Mouse (Mus musculus) thymus, postnatal 10 days (tissue): Measurements from ENCODE around the gene Hist2h2be.
"Not testable (repeated sequence)": the region's sequence is repeated elsewhere in the genome, so short reads cannot be mapped to it uniquely, and the experiment has no call there.

Experiments
- DNase-seq, 2 experiments: peaks; one replicate each; pipeline ENCODE4 v3.0.0; 2021; ENCODE audit warnings: low spot score in 2 of 2

Gene Hist2h2be

DNA sequence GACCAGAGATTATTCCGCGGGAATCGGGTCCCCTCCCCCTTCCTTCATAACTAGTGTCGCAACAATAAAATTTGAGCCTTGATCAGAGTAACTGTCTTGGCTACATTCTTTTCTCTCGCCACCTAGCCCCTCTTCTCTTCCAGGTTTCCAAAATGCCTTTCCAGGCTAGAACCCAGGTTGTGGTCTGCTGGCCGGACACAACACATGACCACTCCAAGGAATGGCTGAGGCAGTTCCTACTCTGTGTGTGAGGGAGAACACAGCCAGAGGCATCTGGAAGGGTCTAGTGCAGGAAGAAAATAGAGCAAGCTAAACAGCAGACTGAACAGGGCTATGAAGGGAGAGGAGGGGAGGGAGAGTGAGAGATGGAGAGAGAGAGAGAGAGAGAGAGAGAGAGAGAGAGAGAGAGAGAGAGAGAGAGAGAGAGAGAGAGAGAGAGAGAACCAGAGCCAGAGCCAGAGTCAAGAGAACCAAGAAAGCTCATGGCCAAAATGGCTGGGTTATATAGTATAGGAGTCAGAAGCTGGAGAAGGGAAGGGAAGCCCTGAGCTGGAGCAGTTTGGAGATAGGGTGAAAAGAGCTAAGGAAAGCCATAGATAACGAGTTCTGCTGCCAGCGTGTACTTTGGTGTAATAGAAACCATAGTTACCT, 22.2 kb upstream of the Hist2h2be start:
- DNase-seq: not testable (repeated sequence)

DNA sequence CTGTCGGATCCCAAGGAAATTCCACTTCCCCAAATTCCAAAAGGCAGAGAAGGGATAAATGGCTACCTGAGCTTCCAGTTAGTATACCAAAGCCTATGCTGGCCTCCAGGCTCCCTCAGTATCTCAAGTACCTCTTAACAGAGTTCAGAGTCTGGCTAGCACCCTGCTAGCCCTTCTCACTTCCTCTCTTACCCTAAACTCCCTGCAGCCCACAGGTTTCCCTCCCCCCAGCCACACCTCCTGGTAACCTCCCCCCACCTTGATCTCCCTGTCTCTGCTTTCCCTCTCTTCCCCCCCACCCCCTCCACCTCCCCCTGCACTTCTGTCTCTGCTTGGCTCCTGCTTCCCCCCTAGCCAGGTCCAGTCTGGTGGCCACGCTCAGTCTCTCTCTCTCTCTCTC, 21.2 kb upstream of the Hist2h2be start:
- no peak for DNase-seq

DNA sequence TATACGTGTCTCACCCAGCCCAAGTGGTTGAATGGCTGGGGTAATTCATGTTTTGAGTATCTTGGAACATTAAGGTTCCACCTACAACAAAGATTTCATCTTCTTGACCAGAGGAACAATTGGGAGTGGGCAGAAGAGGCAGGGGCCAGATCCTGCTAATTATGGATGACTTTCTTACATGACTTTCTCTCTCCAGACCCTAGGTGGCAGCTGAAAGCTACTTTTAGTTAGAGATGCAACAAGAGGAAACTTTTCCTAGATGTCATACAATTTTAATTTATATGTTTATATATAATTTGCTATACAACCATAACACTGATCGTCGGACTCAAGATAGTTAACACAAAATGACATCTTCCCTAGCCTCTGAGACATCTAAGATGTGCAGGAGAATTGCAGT, 13.1 kb upstream of the Hist2h2be start:
- no peak for DNase-seq

DNA sequence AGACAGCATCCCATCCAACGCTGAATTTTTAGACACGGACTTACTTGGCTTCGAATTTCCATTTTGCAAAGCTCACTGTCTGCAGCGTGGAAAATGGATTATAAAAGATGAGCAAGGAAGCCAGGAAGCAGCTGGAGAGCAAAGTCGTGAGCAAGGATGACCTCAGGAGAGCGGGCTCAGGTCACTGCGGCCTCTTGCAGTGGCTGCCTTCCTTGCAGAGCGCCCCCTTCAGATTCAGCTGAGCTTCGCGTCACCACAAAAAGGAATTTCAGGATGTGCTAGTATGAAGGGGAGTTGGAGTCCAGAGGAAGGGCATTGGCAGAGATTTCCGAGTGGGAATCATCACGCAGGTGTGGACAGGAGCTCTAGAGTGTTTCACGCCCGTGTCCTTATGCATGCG, 11.7 kb upstream of the Hist2h2be start:
- DNase-seq: no peak

DNA sequence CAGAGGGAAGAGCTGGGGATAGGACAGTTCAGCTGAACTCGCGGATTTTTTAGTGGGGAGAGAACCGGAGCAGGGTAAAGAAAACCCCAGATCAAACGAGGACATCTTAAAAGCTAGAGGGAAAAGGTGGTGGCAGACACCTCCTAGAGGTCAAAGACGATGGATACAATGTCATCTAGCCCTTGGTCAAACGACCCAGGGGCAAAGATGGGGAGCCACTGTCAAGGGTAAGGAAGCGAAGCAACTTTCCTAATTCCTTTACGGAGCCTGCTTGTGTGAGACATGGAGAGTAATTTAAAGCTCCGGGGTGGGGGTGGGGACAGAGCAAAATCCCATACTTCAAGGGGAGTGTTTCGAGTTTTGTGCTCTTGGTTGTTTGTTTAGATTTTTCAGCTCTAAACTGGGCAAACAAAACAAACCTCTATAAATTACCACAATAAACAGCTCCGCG, 1.7 kb upstream of the Hist2h2be start:
- DNase-seq: peak; percentile 36 to 46

DNA sequence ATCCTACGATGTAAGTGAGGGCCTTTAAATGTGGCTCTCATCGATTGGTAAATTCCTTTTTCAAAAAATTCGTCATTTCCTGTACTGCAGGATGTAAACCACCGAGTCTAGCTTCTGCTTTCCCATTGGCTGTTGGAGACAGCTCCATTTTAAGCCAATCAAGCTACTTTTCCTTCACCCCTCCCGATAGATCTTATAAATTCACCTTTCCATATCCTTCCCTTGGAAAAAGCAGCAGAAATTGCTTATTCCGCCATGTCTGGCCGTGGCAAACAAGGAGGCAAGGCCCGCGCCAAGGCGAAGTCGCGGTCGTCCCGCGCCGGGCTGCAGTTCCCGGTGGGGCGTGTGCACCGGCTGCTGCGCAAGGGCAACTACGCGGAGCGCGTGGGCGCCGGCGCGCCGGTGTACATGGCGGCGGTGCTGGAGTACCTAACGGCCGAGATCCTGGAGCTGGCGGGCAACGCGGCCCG, 1.2 kb upstream of the Hist2h2be start, which contains the start of the genes Bola1 and Hist2h2ab:
Bola1 (minus strand) TSS at position 49 of the 470 bp plus-strand sequence.
Hist2h2ab (plus strand) TSS at position 205 of the 470 bp plus-strand sequence.
- peak; percentile 68 to 73 for DNase-seq

DNA sequence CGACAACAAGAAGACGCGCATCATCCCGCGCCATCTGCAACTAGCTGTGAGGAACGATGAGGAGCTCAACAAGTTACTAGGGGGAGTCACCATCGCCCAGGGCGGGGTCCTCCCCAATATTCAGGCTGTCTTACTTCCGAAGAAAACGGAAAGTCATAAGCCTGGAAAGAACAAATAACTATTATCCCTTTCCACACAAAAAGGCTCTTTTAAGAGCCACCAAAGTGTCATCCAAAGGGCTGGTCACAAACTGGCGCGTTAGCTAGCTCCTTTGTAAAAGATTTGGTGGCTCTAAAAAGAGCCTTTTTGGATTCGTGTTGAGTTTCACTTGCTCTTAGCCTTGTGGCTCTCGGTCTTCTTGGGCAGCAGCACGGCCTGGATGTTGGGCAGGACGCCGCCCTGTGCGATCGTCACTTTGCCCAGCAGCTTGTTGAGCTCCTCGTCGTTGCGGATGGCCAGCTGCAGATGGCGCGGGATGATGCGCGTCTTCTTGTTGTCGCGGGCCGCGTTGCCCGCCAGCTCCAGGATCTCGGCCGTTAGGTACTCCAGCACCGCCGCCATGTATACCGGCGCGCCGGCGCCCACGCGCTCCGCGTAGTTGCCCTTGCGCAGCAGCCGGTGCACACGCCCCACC, 671 bp upstream of the Hist2h2be start:
- not testable (repeated sequence) for DNase-seq

DNA sequence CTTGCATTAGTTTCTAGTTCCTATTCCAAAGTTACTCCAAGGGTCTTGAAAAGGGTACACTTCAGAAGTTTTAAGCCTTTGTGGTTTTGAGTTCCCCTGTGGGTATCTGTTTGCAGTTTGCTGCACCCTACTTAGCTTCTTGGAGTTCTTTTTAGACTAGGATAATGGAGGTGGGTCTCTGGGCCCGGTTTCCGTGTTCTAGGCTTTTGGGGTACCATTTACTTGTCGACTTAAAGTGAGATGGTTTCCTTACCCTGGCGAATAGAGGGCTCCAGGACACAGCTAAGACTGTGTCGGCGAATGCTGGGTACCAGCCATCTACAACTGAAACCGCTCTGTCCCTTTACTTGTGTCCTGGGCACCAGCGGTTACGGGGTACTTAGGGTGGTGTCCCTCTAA, 720 bp downstream of the Hist2h2be start:
- peak; percentile 20 to 38 for DNase-seq

DNA sequence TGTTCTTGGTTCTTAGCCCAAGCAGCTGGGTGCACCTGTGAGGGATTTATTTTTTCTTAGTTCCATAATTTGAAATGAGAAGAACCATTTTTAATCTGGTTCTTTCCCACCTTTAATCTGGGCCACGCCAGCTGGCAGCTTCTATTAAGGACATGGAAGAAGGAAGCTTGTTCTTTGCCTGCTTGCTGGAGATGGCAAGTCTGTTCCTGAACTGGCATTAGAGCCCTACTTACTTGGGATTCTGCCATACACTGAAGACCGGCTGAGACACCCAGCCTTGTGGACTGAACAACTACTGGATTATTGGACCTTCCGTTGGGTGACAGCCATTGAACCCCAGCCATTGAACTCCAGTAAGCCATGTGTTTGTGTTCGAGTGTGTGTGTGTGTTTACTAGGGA, 1.9 kb downstream of the Hist2h2be start:
- DNase-seq: no peak

DNA sequence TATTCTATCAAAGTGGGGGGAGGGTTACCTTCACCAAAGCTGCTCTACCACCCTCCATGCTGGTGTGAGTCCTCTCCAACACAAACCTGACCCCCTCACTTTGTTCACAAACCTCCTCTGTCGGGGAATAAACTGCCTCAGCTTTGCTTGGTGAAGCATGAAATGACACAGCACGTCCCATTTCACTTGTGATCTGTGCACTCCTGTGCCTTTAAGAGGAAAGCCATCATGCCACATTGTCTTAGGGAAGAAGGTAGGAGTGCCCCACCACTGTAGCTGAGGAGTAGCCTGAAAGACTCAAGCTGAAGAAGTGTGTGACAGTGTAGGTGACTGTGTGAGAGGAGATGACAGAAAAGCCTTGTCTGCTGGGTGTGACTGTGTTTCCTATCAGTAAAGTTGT, 4.5 kb downstream of the Hist2h2be start:
- no peak for DNase-seq

DNA sequence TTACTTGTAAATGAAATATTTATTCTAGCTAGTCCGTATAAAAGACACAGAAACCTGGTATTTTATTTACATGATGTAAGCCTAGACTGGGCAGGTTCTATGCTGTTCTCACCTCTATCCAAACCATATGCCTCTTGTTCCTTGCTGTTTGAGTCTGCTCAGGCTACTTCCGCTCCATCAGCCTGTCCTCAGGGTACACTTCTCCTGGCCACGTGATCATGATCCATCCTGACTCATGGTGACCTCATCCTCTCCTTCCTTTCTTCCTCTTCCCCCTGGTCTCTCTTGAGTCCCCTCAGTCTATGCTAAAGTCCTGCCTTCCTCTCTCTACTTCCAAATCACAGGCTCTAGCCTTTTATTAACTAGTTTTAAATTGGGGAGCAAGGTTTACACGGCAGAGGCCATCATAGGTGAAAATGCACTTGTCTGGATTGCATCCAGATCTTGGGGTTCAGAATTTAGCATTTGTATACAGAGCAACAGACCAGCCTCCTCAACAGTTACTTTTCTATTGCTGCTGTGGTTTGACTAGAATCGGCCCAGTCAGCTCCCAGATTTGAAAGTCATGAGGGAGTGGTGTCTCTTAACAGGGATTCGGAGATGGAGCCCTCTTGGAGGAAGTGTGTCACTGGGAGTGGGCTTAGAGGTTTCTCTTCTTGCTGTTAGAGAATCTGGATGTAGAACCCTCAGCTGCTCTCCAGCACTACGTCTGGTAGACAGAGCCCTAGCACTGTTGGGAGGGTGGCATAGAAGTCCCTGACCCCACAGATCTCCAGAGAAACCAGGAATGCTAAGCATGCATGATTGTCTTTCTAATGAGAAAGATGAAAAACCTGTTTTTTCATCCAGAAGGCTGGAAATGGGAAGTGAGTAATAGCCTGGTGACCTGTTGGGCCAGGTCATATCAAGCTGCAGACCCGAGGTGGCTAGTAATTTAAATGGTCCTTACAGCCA, 6.1 kb downstream of the Hist2h2be start:
- DNase-seq: no peak

DNA sequence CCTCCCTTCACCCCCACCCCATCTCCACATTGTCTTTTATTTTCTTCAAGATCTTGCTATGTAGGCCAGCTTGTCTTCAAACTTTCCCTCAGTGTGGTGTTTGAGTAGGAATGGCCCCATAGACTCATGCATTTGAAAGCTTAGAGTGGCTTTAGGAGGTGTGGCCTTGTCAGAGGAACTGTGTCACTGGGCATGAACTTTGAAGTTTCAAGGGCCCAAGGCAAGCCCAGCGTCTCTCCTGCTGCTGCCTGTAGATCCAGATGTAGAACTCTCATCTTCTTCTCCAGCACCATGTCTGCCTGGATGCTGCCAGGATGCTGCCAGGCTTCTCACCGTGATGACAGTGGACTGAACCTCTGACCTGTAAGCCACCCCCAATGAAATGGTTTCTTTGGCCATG, 7.9 kb downstream of the Hist2h2be start:
- DNase-seq: no peak

DNA sequence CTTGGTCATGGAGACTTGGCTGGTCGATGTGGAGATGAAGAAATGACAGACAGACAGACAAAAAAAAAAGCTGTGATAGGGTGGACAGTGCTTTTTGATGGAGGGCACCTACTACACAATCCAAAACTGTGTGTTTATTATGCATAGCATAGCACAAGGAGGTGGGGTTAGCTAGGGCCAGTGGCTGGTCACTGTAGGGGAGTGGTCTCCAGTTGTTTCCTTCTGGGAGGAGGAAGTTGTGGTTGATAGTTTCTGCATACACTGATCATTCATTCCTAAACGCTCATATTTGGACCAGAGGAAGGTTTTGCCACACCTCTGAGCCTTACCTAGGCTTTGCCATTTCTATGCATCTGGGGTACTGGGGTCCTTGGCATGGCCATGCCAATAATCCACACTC, 9.5 kb downstream of the Hist2h2be start:
- DNase-seq: no peak

DNA sequence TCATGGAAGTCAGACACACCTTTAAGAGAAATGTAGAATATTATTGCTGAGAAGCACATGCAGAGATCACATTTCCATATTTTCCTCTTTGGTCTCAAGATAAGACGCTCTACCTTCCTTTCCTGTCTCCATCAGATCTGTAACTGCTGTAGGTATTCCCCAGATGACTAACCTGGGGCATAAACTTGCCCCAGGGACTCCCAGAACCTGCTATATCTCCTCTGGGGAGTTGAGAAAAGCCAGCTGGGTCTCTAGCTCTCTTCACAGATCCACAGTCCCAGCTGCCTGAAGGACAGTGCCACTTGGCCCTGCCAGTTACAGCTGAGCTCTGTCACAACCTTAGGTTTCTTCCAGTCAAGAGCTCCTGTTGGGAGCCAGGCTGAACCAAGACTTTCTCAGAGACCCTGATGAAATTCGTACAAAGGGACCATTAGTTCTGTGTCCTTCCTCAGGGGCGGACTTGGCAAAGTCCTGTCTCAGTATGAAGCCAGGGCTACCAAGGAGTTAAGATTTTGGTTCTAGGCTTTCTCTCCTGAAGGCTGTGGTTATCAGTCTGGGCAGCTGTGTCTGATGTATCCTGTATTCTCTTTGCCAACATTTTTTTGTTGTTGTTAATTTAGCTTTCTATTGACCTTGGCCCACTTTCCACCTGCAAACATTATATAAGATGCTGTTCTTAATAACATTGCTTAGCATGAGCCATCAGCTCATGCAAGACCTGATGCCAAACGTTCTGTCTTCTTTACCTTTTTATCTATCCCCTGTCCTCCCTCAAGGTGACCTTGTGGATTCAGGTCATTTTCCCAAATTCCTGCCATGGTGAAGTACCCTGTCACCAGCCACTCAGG, 10.2 kb downstream of the Hist2h2be start:
- DNase-seq: no peak

DNA sequence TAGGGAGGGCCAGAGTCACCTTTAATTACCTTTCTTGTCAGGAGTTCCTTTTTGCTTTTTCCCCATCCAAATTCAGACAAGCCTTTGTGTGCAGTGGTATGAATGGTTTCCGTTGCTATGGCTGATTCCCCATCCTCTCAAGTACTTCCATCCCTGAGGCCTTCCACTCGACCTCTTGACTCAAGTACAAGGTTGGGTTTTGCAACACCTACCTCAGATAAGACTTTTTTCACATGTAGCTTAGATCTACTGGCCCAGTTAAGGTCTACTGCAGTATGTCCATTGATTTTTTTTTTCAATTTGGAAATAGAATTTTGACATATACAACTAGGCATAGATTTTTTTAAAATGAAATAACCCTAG, 10.8 kb downstream of the Hist2h2be start:
- no peak for DNase-seq

DNA sequence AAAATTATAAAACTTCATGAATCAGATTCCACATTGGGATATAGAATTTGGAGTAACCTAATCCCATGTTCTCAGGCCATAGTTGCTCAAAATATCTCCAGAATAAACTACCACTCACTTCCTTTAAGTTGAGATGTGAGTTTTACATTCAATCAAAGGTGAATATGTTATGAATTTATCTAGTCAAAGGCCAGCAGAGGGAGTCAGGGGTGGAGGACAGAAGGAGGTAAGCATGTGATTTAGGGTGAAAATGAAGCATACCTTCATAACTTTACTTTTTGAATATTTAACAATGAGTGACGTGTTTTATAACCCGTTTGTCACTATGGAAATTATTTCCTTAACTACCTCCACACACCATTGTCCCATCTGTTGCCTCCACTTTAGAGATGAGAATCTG, 14.0 kb downstream of the Hist2h2be start:
- no peak for DNase-seq

DNA sequence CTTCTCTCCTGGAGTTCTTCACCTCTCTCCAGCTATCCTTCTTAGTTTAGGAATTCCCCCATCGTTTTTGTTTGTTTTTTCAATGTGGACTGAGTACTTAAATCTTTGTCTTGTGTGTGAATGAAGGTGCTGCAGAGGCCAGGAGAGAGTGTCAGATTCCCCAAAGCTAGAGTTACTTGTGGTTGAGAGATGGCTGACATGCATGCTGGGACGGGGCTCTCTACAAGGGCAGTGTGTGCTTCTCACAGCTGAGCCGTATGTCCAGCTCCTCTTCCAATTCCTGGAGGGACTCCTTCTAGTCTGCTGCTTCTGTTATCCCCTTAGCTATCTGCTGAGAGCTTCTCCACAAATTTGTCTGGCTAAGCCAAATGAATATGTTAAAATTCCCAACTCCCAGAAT, 14.9 kb downstream of the Hist2h2be start:
- DNase-seq: no peak

DNA sequence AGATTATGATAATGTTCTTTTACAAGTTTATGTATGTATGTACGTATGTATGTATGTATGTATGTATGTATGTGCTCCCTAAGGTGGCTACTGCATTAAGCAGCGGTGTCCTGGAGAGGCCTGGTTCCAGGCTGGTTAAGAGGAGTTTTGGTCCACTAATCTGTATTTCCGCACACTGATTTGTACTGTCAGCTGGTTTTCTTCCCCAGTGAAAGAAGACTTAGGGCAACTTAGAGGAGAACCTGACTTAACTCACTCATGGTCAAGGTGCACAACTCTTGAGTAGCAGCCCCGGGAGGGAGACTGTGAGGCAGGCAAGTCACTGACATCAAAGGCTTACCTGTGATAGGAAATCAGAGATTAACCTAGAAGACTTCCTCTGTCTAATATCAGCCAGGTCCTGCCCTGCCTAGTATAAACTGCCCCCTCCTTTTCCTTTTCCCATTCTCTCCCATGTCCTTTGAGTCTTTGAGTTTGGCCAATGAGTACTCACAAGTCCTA, 16.0 kb downstream of the Hist2h2be start:
- DNase-seq: no peak

DNA sequence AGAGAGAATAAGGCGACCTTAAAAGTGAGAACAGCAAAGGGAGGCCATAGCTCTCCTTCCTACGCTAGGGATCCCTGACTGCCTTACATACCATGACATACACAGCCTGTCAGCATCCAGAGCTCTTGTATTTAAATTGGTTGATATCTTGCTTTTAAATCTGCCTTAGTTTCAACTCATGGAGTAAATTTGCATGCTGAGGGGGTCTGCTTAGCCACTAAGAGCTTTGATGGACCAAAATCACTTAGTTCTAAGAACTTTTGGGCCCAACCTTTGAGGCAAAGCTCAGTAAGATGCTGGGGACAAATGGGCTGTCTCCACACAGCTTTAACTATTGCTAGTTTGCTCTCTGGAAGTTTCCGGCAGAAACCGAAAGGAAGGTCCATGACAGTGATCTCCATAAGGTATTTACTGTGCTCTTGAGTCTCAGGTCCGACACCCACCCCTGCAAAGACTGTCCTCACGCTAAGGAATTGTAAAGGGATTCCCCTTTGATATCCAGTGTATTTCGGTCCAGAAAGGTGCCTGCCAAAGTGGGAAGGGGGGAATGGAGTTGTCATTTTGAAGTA, 16.5 kb downstream of the Hist2h2be start:
- no peak for DNase-seq

DNA sequence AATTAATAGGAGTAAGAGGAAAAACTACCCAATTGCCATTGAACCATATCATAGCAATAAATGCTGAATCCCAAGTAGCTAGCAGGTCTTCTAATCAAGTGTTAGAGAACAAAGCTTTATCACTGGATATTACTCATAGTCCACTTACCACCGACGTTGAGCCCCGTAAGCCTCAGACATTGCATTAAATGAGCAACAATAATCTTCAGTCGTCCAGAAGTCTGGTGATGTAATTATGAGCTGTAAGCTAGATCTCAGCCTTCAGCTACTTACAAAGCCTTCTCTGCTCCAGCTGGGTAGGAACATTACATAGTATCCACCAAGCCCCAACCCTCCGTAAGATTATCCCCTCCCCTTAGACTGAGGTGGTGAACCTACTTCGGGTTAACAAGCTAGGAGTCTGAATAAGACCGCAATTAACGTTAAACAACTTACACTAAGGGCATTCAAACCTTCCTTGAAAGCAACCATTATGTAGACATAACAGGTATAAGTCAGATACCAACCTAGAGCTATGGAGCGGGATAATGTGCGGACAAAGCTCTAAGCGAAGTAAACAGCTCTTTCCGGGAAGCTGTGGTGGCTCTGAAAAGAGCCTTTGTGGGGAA, 17.1 kb downstream of the Hist2h2be start:
- DNase-seq: no peak
